ENCODE assay signal across 24 mouse cellular contexts in genomic region chr9:92546446-92546845, GRCm38 (mm10). TPM values are rescaled to one million over a fixed set of nuclear protein-coding genes. Genes with fewer than 3 reads are reported as not detected.
A peak's percentile ranks its signal among the peaks of the same experiment; 100 is the strongest.
DNase-seq lines count a peak whose midpoint lies in the region; ATAC-seq and TF ChIP-seq lines count a peak whose summit lies in the region.
"Had no signal": no experiment of that assay in that cellular context is flagged by ENCODE, and none has a peak within 500 bp of the region (broad histone marks: within the 10 kb centered on the region; RNA-seq: fewer than 3 reads in every experiment).

No protein-coding gene starts in this region.

- peak; percentile 48 to 79 for DNase-seq in adrenal gland, adult (ENCODE audit: inconsistent age in 2 of 2, low spot score in 1 of 2)
- no peak for DNase-seq in adrenal gland, adult 18-20 months (ENCODE audit: low spot score in 2 of 2)
- peak; percentile 70 for DNase-seq in midbrain, embryonic 11.5 days (ENCODE audit: low spot score, missing footprints)
- no peak for DNase-seq in midbrain, embryonic 10.5 days (ENCODE audit: low spot score)
- no peak for DNase-seq in T-cell, adult 2 months (ENCODE audit: low spot score)
- DNase-seq: adrenal gland, adult 8-10 months; cerebellum, adult 11 months; cerebellum, postnatal 25 days; heart, postnatal 36 days; kidney, adult 11 months; kidney, postnatal 10 days; liver; liver, postnatal 0 days; lung, postnatal 36 days; retina, postnatal 1 day; thymus, postnatal 36 days had no signal

- no peak overlapping the region for H3K9ac ChIP-seq in midbrain, embryonic 11.5 days (ENCODE audit: low read length)
- H3K9ac ChIP-seq: heart, embryonic 12.5 days; liver, postnatal 0 days; midbrain, embryonic 12.5 days; stomach, embryonic 15.5 days had no signal

- no peak overlapping the region for H3K4me2 ChIP-seq in midbrain, embryonic 11.5 days
- H3K4me2 ChIP-seq in myocyte (ENCODE audit: low read depth), result peak overlapping the region; percentile 83
- H3K4me2 ChIP-seq: heart, embryonic 12.5 days; midbrain, embryonic 12.5 days; stomach, embryonic 15.5 days had no signal

- no peak for TF ChIP-seq CTCF in embryonic fibroblast, embryonic 13.5 days (IDR thresholded peaks at IDR 0.05; ENCODE audit: borderline replicate concordance, insufficient read depth, low read length)

- H3K4me3 ChIP-seq in midbrain, embryonic 11.5 days (ENCODE audit: low read depth, low read length), result no peak overlapping the region
- no peak overlapping the region for H3K4me3 ChIP-seq in midbrain, embryonic 10.5 days
- H3K4me3 ChIP-seq in embryonic fibroblast, embryonic 13.5 days (ENCODE audit: insufficient read depth, low read length), result no peak overlapping the region
- no peak overlapping the region for H3K4me3 ChIP-seq in myocyte
- H3K4me3 ChIP-seq: heart, embryonic 12.5 days; midbrain, embryonic 12.5 days; stomach, embryonic 15.5 days had no signal

- H3K79me2 ChIP-seq in myocyte (ENCODE audit: control insufficient read depth, insufficient read depth), result peaks cover 97% of the 10 kb centered on the region

- no peaks in the 10 kb centered on the region for H3K9me3 ChIP-seq in midbrain, embryonic 11.5 days (ENCODE audit: control insufficient read depth, low read length)
- H3K9me3 ChIP-seq in midbrain, embryonic 10.5 days (replicated peaks), result no peaks in the 10 kb centered on the region
- H3K9me3 ChIP-seq: heart, embryonic 12.5 days; midbrain, embryonic 12.5 days; stomach, embryonic 15.5 days had no signal

- no peak for TF ChIP-seq POLR2A in embryonic fibroblast, embryonic 13.5 days (IDR thresholded peaks at IDR 0.05; ENCODE audit: low read depth, low read length)
- TF ChIP-seq POLR2A in myocyte (IDR thresholded peaks at IDR 0.05; ENCODE audit: insufficient read length, low read depth), result no peak

- 87% methylated on average over 8 of the region's 8 CpGs for WGBS in midbrain, embryonic 11.5 days
- 96% methylated on average over 8 of the region's 8 CpGs for WGBS in midbrain, embryonic 10.5 days

- H3ac ChIP-seq in myocyte (ENCODE audit: control insufficient read depth, insufficient read length), result no peak overlapping the region

- H3K36me3 ChIP-seq in midbrain, embryonic 11.5 days (ENCODE audit: control insufficient read depth, insufficient read depth, low read length), result no peaks in the 10 kb centered on the region
- H3K36me3 ChIP-seq in midbrain, embryonic 10.5 days, result peaks cover 6% of the 10 kb centered on the region
- peaks cover 7% of the 10 kb centered on the region for H3K36me3 ChIP-seq in myocyte (ENCODE audit: control insufficient read depth, insufficient read depth)
- H3K36me3 ChIP-seq: midbrain, embryonic 12.5 days; stomach, embryonic 15.5 days had no signal

- H3K27me3 ChIP-seq in midbrain, embryonic 11.5 days (ENCODE audit: control insufficient read depth, insufficient read depth, low read length), result no peaks in the 10 kb centered on the region
- H3K27me3 ChIP-seq in midbrain, embryonic 10.5 days (ENCODE audit: low read depth, poor library complexity, severe bottlenecking), result peaks cover 1% of the 10 kb centered on the region; the same call in 1 of the 2 replicates
- no peaks in the 10 kb centered on the region for H3K27me3 ChIP-seq in myocyte (ENCODE audit: control insufficient read depth, insufficient read depth, insufficient read length)
- H3K27me3 ChIP-seq: heart, embryonic 12.5 days; midbrain, embryonic 12.5 days; stomach, embryonic 15.5 days had no signal

- no peak for ATAC-seq in midbrain, embryonic 11.5 days (ENCODE audit: low FRiP score)
- ATAC-seq in erythroblast, adult 5-6 weeks (replicated peaks; ENCODE audit: low FRiP score, poor library complexity, severe bottlenecking), result no peak
- ATAC-seq: forebrain, embryonic 14.5 days; hindbrain, postnatal 0 days; liver, postnatal 0 days had no signal

- H3K27ac ChIP-seq in midbrain, embryonic 11.5 days (ENCODE audit: low read depth, low read length), result no peak overlapping the region
- no peak overlapping the region for H3K27ac ChIP-seq in midbrain, embryonic 10.5 days (replicated peaks)
- H3K27ac ChIP-seq in embryonic fibroblast, embryonic 13.5 days (ENCODE audit: insufficient read depth, low read length), result 0 out of 2 replicates have a peak overlapping the region, but pooled peaks have one; percentile 47
- H3K27ac ChIP-seq: hindbrain, postnatal 0 days; midbrain, embryonic 12.5 days; stomach, embryonic 15.5 days had no signal

- peaks cover 8% of the 10 kb centered on the region for H3K4me1 ChIP-seq in midbrain, embryonic 11.5 days (ENCODE audit: control insufficient read depth, insufficient read depth, low read length)
- H3K4me1 ChIP-seq in midbrain, embryonic 10.5 days, result peaks cover 37% of the 10 kb centered on the region
- H3K4me1 ChIP-seq in embryonic fibroblast, embryonic 13.5 days (ENCODE audit: control insufficient read depth, insufficient read depth, low read length), result no peaks in the 10 kb centered on the region; the same call in 1 of the 2 replicates

TF ChIP-seq in myocyte, 11 proteins besides CTCF, POLR2A, EP300 and RAD21:
- TF ChIP-seq MAX (IDR thresholded peaks at IDR 0.05; ENCODE audit: low read depth) (no peak), POLR2AphosphoS2 (IDR thresholded peaks at IDR 0.05; ENCODE audit: insufficient read length, low read depth) (no peak), SRF (IDR thresholded peaks at IDR 0.05; ENCODE audit: control insufficient read depth, insufficient read length, low read depth) (no peak), REST (IDR thresholded peaks at IDR 0.05; ENCODE audit: insufficient read depth, insufficient read length) (no peak), MYOG (IDR thresholded peaks at IDR 0.05; ENCODE audit: control insufficient read depth in 1 of 3, insufficient read depth in 1 of 3, insufficient read length in 2 of 3, low read depth in 2 of 3) (peak in 2 of 3 experiments; percentile 37 to 58), E2F4 (IDR thresholded peaks at IDR 0.05; ENCODE audit: insufficient read depth) (no peak), TCF3 (IDR thresholded peaks at IDR 0.05; ENCODE audit: insufficient read length, low read depth) (no peak), CEBPB (IDR thresholded peaks at IDR 0.05; ENCODE audit: insufficient read depth, poor library complexity, severe bottlenecking) (no peak), TCF12 (IDR thresholded peaks at IDR 0.05; ENCODE audit: insufficient read depth, poor library complexity, severe bottlenecking) (no peak), MYOD1 (IDR thresholded peaks at IDR 0.05; ENCODE audit: control insufficient read depth in 1 of 3, insufficient read length in 2 of 3, low read depth in 2 of 3) (peak in 2 of 3 experiments; percentile 34 to 52), USF1 (IDR thresholded peaks at IDR 0.05; ENCODE audit: low read depth) (no peak)

RNA-seq across cellular contexts. Expression of gene Plod2, which starts 4.4 kb away (rescaled TPM):
- total RNA-seq in adrenal gland, adult 18-20 months (2021), result 100 to 1,000 TPM; 247 to 280 TPM
- 25.2 and 26.6 TPM in 2 replicates for polyA plus RNA-seq in midbrain, embryonic 11.5 days (2014; fragmentation: Nextera tagmentation; extraction: Ambion mirVana)
- 23.3 and 25.6 TPM in 2 replicates for polyA plus RNA-seq in midbrain, embryonic 10.5 days (2016; fragmentation: Nextera tagmentation; extraction: Ambion mirVana)
- polyA plus RNA-seq in embryonic fibroblast, embryonic 13.5 days (2011; ENCODE audit: insufficient read length, low read depth, missing spikeins), result 88.6 and 107 TPM in 2 replicates
- 24.9 TPM for polyA plus RNA-seq in myocyte (2012; fragmentation: generic; extraction: Trizol)
- not detected in 2 replicates for total RNA-seq in erythroblast, adult 5-6 weeks (2015; ENCODE audit: low replicate concordance)
- total RNA-seq in erythroblast, adult 5-6 weeks (2017; ENCODE audit: low replicate concordance), result not detected in 2 replicates

Comparison
In these comparisons a context has a peak if more than half of its experiments do, and no peak if none do; other contexts are left out.
1. DNase-seq: peak in adrenal gland, adult (2 of 2) and midbrain, embryonic 11.5 days (single experiment); none in adrenal gland, adult 18-20 months (0 of 2), midbrain, embryonic 10.5 days (single experiment) and T-cell, adult 2 months (single experiment).